Mouse (Mus musculus): ENCODE data around the gene Tcte3. TPM values are rescaled to one million over a fixed set of nuclear protein-coding genes. Genes with fewer than 3 reads are reported as not detected.

Gene Tcte3
- polyA plus RNA-seq (2012; fragmentation: generic; extraction: Trizol) = under 1 TPM; 0.76 to 0.91 TPM

DNA sequence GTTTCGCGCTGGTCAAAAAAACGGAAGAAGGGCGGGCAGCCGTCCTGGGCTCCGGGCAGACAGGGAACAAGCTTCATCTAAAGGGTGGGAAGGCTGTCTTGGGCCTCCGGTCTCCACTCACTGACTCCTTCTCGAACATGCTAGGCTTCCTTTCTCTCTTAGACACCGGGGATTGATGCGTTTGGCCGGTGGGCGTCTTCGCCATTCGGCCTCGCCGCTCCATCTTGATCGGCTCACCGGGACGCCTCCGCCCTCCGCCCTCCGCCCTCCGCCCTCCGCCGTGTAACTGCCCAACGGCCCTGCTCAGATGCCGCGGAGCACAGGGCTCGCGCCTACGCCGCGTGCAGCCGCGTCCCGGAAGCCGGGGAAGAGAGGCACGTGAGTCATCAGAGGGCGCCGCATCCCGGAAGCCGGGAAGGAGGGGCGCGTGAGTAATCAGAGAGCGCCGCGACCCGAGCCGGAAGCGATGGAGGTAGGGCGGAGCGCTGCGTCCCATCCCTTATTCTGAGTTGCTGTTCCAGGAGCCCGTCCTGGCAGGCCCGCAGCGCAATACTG, at the start of gene Tcte3, which contains the start of the genes Ermard and Gm3448:
Tcte3 (minus strand) TSS at position 314 of the 555 bp plus-strand sequence.
Ermard (plus strand) TSS at position 34 of the 555 bp plus-strand sequence.
Gm3448 (minus strand) TSS at position 363 of the 555 bp plus-strand sequence.

DNA sequence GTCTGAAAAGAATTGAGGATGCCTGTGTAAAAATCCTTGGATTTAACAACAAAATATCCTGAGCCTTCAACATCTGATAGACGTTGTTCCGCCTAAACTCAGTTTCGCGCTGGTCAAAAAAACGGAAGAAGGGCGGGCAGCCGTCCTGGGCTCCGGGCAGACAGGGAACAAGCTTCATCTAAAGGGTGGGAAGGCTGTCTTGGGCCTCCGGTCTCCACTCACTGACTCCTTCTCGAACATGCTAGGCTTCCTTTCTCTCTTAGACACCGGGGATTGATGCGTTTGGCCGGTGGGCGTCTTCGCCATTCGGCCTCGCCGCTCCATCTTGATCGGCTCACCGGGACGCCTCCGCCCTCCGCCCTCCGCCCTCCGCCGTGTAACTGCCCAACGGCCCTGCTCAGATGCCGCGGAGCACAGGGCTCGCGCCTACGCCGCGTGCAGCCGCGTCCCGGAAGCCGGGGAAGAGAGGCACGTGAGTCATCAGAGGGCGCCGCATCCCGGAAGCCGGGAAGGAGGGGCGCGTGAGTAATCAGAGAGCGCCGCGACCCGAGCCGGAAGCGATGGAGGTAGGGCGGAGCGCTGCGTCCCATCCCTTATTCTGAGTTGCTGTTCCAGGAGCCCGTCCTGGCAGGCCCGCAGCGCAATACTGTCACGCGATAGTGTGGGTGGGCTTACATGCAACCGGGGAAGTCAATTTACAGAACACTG, 31.4 kb downstream of the Tcte3 start, which contains the start of gene Gm3435:
Gm3435 (plus strand) TSS at position 471 of the 708 bp plus-strand sequence.

DNA sequence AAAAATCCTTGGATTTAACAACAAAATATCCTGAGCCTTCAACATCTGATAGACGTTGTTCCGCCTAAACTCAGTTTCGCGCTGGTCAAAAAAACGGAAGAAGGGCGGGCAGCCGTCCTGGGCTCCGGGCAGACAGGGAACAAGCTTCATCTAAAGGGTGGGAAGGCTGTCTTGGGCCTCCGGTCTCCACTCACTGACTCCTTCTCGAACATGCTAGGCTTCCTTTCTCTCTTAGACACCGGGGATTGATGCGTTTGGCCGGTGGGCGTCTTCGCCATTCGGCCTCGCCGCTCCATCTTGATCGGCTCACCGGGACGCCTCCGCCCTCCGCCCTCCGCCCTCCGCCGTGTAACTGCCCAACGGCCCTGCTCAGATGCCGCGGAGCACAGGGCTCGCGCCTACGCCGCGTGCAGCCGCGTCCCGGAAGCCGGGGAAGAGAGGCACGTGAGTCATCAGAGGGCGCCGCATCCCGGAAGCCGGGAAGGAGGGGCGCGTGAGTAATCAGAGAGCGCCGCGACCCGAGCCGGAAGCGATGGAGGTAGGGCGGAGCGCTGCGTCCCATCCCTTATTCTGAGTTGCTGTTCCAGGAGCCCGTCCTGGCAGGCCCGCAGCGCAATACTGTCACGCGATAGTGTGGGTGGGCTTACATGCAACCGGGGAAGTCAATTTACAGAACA, 62.8 kb downstream of the Tcte3 start, which contains the start of the genes 9030025P20Rik and Gm3417:
9030025P20Rik (plus strand) TSS at position 107 of the 677 bp plus-strand sequence.
Gm3417 (minus strand) TSS at position 429 of the 677 bp plus-strand sequence.

Other genes with a start within 250 kb of the Tcte3 start
- gene Wdr27, start 98.3 kb downstream of the Tcte3 start, polyA plus RNA-seq (2012; fragmentation: generic; extraction: Trizol) = 10 to 100 TPM in 1 of 2 experiments, 1 to 10 TPM in 1; 7.0 to 27.4 TPM
- 10 to 100 TPM in 1 of 2 experiments, 1 to 10 TPM in 1; 3.0 to 14.7 TPM for gene 1600012H06Rik, start 98.3 kb downstream of the Tcte3 start, polyA plus RNA-seq (2012; fragmentation: generic; extraction: Trizol)
- 10 to 100 TPM; 15.4 to 52.8 TPM for gene Phf10, start 80.2 kb downstream of the Tcte3 start, polyA plus RNA-seq (2012; fragmentation: generic; extraction: Trizol)
- gene 9030025P20Rik, start 63.0 kb downstream of the Tcte3 start, polyA plus RNA-seq (2012; fragmentation: generic; extraction: Trizol) = 1 to 10 TPM; 2.5 to 9.6 TPM
- gene Gm3417, start 62.7 kb downstream of the Tcte3 start, polyA plus RNA-seq (2012; fragmentation: generic; extraction: Trizol) = under 1 TPM in 1 of 2 experiments, not detected in 1; 0.51 TPM
- 1 to 10 TPM in 1 of 2 experiments, under 1 TPM in 1; 0.20 to 3.0 TPM for gene Gm3435, start 31.3 kb downstream of the Tcte3 start, polyA plus RNA-seq (2012; fragmentation: generic; extraction: Trizol)
- 10 to 100 TPM in 1 of 2 experiments, 1 to 10 TPM in 1; 6.4 to 31.1 TPM for gene Ermard, start 280 bp downstream of the Tcte3 start, polyA plus RNA-seq (2012; fragmentation: generic; extraction: Trizol)
- gene Gm3448, start within 50 bp of the Tcte3 start, polyA plus RNA-seq (2012; fragmentation: generic; extraction: Trizol) = 1 to 10 TPM in 1 of 2 experiments, under 1 TPM in 1; 0.69 to 1.4 TPM

All from C3H10T1/2 (cell line).